Mouse (Mus musculus) testis, postnatal 14 days (tissue): Measurements from ENCODE around the gene Lats1.
"Not testable (repeated sequence)": the region's sequence is repeated elsewhere in the genome, so short reads cannot be mapped to it uniquely, and the experiment has no call there.

Source experiments
- DNase-seq: peaks from one replicate; pipeline ENCODE4 v3.0.0; 2021; ENCODE audit warnings: low spot score

Lats1 gene

DNA sequence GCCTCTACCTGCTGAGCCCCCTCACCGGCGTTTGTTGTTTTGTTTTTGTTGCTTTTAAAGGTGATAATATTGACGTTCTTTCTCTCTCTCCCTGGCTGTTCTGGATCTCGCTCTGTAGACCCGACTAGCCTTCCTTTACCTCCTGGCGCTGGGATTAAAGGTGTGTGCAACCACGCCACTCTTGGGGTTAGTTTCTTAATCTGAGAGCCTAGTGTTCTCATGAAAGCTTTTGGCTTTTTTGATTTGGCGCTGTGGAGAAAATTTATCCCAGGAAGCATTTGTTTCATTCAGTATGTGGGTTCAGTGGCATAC lies 45.4 kb downstream of the Lats1 start:
- no peak for DNase-seq

DNA sequence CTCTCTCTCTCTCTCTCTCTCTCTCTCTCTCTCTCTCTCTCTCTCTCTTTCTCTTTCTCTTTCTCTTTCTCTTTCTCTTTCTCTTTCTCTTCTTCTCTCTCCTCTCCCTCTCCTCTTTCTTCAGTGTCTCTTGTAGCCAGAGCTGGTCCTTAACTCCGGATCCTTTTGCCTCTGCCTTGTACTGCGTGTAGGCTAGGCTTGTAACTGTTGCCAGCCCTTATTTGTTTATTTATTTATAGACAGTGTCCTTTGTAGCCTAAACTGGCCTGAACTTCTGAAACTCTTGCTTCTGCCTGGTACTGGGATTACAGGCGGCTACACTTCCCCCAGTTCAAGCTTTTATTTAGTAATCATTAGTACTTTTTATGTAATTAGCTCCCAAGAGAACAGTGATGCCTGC lies 46.0 kb downstream of the Lats1 start:
- no peak for DNase-seq

DNA sequence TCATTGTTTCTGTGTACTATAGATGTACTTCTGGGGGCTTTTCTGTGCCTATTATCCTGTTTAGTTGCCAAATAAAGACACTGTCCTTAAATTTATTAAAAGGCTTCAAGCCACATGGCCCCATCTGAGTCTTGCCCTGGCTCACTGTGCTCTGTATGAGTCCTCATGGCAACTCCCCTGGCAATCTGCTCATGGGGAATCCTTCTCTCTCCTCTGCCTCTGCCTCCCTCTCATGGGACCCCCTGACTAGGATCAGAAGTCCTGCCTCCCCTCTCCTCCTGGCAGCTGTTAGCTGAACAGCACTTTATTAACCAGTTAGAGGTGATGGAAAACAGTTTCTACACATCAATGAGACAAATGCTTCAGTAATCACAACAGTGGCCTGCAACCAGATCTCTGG lies 50.6 kb downstream of the Lats1 start:
- DNase-seq = no peak

DNA sequence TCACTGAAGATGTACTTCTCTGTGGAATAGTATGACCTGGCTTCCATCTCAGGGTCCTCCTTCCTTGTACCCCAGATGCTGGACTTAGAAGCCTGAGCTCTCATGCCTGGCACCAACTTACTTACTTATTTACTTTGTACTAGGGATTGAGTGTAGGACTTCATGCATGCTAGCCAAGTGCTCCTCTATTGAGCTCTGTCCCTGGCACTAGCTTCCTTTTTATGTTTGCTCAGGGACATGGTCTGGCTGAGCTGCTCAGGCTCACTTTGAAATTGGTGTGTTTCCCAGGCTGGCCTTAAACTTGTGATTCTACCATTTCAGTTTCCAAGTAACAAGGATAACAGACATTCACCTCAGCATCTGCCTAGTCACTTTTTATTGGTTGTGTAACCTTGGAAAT lies 56.1 kb downstream of the Lats1 start:
- DNase-seq = no peak

DNA sequence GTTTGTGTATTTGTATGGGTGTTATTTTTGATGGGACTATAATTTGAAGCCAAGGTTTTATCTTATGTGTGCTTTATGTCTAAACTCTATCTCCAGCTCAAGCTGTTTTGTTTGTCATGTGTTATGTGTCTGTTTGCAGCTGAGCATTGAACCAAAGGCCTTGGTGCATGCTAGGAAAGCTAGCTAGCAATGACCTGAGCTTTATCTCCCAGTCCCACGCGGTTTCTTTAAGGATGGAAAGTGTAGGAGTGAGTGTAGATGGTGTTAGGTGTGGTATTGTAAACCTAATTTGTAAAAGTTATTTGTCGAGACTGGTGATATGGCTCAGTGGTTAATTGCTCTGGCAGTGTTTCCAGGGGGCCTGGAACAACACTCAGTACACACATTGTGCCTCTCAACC lies 56.9 kb downstream of the Lats1 start:
- DNase-seq = no peak

DNA sequence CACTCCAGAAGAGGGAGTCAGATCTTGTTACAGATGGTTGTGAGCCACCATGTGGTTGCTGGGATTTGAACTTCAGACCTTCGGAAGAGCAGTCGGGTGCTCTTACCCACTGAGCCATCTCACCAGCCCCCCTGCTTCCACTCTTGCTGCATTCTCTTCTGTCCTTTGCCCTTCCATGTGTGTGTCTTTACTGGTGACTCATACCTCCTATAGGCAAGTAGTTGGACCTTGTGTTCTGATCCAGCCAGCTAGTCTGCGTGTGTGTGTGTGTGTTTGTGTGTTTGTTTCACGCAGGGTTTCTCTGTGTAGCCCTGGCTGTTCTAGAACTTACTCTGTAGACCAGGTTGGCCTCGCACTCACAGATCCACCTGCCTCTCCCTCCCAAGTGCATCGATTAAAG lies 64.5 kb downstream of the Lats1 start:
- DNase-seq = not testable (repeated sequence)

DNA sequence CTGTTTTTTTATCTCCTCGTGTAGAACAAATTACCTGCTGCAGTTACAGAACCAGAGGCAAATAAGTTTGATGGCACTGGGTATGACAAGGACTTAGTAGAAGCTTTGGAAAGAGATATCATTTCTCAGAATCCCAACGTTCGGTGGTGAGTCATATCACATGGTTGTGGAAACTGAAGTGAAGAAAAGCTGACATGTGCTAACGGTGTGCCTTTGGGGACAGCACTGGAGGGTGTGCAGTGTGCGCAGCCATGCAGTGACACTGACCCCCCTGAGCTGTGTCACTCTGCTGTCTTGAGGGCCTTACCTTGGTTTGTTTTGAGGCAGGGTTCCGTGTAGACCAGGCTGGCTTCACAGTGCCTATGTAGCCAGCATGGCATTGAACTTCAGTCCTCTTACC lies 67.7 kb downstream of the Lats1 start:
- DNase-seq = no peak

DNA sequence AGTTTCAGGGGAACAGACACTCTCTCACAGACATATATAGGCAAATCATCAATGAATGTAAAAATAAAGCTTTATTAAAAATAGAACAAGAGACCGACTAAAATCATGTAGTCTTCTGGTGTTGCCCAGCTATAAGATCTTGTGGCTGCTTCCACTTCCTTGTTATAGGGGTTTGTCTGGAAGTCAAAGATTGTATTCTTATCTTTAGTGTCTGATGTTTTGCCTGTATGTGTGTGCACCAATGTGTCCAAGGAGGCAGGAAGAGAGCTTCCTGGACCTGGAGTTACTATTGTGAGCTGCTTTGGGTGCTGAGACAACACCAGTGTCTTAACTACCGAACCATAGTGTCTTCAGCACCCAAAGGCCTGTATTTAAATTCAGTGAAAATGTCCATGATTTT lies 76.5 kb downstream of the Lats1 start:
- no peak for DNase-seq
